Mouse (Mus musculus) heart, adult 18-20 months (tissue): ENCODE results near the gene Cebpzos. TPM values are rescaled to one million over a fixed set of nuclear protein-coding genes. Genes with fewer than 3 reads are reported as not detected.

Experiments used
- DNase-seq, 2 experiments: peaks; one replicate each; pipeline ENCODE4 v3.0.0; 2021 to 2022; ENCODE audit warnings: mixed read lengths in 1 of 2
- long read RNA-seq, 2 experiments: library from polyadenylated mRNA; stranded (forward); transcript quantifications; one replicate each; pipeline ENCODE4 v2.0.0; 2021
- total RNA-seq, 2 experiments: library from RNA; stranded (reverse); gene quantifications; 2 replicates each; pipeline ENCODE4 v1.2.3; 2021

Gene Cebpzos
- total RNA-seq, result 10 to 100 TPM; 69.4 to 71.8 TPM
- long read RNA-seq, experiment 1, transcript Cebpzos-201 (5 exons, 753 nt), result minor isoform, 21 of 86 reads
- long read RNA-seq, experiment 1, transcript Cebpzos-202 (5 exons, 602 nt), result major isoform, 38 of 86 reads
- long read RNA-seq, experiment 1, partial matches to known transcripts, result 26 of 86 reads
- long read RNA-seq, experiment 1, other reads (novel, unspliced or antisense), result 1 of 86 reads
- long read RNA-seq, experiment 2, transcript Cebpzos-201 (5 exons, 753 nt), result minor isoform, 17 of 61 reads
- long read RNA-seq, experiment 2, transcript Cebpzos-202 (5 exons, 602 nt), result major isoform, 19 of 61 reads
- long read RNA-seq, experiment 2, partial matches to known transcripts, result 25 of 61 reads
- long read RNA-seq, experiment 2, other reads (novel, unspliced or antisense), result 0 of 61 reads

- peak; percentile 89 to 91 for DNase-seq
These were observed at the start of gene Cebpzos for GRCm38 (mm10) chr17:78916369-78916813. Gene Cebpzos (plus strand): TSS chr17:78916500.

GRCm38 (mm10) chr17:78873886-78874285 is 42.4 kb upstream of the Cebpzos start:
- no peak for DNase-seq

- peak; percentile 4 to 36 for DNase-seq
These were observed 34.4 kb upstream of the Cebpzos start for GRCm38 (mm10) chr17:78881878-78882304.

DNA sequence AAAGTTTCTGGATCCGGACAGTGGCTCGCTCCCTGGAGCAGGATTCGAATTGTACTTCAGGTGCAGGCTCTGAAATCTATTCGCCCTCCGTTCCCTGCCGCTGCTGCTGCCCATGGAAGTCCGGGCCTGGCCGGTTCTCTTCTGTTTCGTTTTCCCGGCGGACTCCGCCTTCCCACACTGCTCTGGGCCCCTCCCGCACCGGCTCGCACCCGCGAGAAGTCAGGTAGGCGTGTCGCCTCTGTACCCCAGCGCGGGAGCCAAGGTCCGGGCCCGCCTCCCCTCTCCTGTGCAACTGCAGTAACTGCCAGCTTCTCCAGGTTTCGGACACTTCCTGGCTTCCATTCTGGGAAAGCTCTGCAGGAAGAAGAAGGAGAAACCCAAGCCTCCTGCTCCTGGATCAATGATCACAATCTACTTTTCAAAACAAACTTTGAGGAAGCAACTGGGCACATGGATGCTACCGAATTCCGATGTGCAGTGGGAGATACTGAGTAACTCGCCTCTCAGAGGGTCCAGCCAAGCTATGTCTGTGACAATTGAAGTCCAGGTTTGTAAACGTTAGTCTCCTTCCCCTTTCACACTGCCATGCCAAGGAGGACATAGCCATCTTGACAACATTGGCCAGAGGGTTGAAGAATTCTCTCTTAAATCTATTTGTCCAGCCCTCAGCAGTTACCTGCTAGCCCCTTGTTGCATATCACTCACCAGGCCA is 33.7 kb upstream of the Cebpzos start, which contains the start of gene Eif2ak2:
TSS of gene Eif2ak2 (minus strand) at position 173 of the 712 bp plus-strand sequence.
- peak; percentile 86 to 91 for DNase-seq

DNA sequence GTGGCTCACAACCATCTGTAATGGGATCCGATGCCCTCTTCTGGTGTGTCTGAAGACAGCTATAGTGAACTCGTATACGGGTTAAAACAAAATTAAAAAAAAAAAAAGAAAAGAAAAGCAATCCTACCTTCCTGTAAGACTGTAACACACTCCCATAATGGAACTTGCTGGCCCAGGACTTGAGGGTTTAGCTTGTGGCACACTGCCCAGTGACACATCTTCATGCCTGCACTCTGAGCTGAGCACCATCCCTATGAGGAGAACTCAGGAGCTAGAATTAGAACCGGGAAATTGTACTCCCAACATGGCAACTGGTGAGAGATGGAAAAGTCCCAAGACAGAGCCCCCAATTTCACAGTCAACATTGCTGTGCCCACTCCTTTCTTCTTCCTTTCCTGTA is 33.0 kb upstream of the Cebpzos start:
- no peak for DNase-seq

- no peak for DNase-seq
These were observed 30.8 kb upstream of the Cebpzos start for GRCm38 (mm10) chr17:78885286-78886065.

- DNase-seq, result no peak
These were observed 27.7 kb upstream of the Cebpzos start for GRCm38 (mm10) chr17:78888554-78888953.

GRCm38 (mm10) chr17:78889184-78889583 is 27.1 kb upstream of the Cebpzos start:
- no peak for DNase-seq

- peak in 1 of 2 experiments; percentile 16 for DNase-seq
These were observed 25.3 kb upstream of the Cebpzos start for GRCm38 (mm10) chr17:78891020-78891419.

DNA sequence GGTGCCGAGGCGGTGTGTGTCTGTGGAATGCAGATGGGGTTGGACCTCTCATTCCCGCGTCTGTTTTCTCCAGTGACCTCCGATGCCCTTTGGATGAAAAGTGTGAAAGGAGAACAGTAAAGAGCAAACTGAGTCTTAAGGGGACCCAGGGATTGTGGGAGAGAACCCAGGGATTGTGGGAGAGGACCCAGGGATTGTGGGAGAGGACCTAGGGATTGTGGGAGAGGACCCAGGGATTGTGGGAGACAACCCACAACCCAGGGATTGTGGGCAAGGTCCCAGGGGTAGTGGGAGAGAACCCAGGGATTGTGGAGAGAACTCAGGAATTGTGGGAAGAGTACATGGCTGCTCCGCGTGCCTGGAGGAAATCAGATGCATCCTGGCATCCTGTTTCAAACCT is 21.3 kb upstream of the Cebpzos start:
- no peak for DNase-seq

- peak; percentile 50 to 54 for DNase-seq
These were observed 20.9 kb upstream of the Cebpzos start for GRCm38 (mm10) chr17:78895394-78895793.

GRCm38 (mm10) chr17:78903158-78903557 is 13.1 kb upstream of the Cebpzos start:
- DNase-seq, result no peak

- no peak for DNase-seq
These were observed 9.4 kb upstream of the Cebpzos start, which contains the start of gene Sult6b1 for GRCm38 (mm10) chr17:78906892-78907291. Gene Sult6b1 (minus strand): TSS chr17:78906992.

GRCm38 (mm10) chr17:78909374-78909773 is 6.9 kb upstream of the Cebpzos start:
- DNase-seq, result no peak

- DNase-seq, result no peak
These were observed 3.4 kb upstream of the Cebpzos start for GRCm38 (mm10) chr17:78912861-78913281.

DNA sequence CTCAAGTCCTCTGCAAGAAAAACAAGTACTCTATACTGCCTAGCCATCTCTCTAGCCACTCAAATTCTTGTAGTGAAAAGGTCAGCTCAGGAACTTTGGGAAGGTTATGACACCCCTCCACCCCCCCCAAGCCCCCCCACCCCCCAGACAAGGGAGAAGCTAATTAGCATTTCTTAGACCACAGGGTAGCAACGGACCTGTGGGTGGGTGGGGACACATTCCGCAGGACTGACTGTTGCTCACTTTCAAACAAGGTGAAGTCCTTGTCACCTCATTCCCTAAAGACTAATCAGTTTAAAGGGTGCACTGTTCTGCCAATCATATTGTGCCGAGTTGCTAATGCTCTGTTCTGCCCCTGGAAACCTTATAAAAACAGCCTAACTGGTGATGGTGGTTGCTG is 2.4 kb upstream of the Cebpzos start:
- no peak for DNase-seq

DNA sequence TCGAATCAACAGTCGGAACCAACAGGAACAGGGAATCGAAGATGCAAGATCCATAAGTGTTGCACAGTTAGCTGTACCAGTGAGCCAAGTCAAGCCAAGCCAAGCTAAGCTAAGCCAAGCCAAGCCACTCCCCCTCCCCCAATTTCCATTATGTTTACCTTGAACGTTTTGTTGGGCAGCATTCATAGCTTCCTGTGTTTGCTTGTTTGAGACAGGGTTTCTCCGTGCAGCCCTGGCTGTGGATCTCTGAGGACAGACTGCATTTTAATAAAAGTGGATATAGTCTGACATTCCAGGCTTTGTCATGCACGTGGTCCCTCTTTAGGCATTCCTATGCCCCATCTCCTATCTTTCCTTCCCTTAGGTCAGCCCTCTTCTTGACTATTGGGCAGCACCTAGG is 528 bp upstream of the Cebpzos start:
- DNase-seq, result no peak

- DNase-seq, result no peak
These were observed 599 bp downstream of the Cebpzos start for GRCm38 (mm10) chr17:78916899-78917298.

DNA sequence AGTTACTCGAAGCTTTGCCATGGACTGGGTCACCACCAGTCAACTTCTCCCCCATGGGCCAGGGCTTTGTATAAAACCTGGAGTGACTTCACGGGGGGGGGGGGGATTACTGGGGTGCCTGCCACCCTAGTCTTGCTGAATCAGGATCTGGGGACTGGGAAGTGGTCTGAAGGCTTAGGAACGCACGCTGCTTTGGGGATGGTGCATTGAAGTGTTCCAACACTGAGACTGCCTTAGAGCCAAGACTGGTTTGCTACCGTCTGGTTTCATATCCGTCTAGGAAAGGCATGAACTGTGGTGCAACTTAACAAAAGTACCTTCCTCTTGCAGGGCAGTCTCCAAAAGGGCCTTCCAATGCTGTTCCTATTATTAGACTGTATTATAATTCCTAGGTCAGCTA is 1.4 kb downstream of the Cebpzos start:
- DNase-seq, result no peak

DNA sequence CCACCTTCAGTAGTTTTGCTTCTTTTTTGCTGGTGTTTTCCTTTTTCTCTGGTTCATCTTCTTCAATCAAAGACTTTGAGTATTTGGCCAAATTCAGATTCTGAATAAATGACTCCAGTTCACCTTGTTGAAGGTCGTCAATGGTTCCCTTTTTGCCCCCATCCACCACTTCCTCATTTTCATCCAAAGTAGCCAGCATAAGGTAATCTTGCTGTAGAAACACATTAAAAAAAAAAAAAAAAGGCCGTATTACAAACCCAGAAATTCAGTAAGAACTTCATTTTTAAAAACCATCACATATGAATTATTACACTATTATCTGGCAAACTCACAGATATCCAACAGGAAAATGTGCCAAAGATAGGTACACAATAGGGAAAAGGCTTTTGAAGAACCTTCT is 19.6 kb downstream of the Cebpzos start:
- DNase-seq, result no peak

GRCm38 (mm10) chr17:78936466-78937228 is 20.3 kb downstream of the Cebpzos start, which contains the start of the genes Cebpz and Ndufaf7:
Gene Cebpz (minus strand): TSS chr17:78937066.
Gene Ndufaf7 (plus strand): TSS chr17:78937136.
- DNase-seq, result peak; percentile 98 to 99
